Mouse (Mus musculus): ENCODE data around the gene Lrrc18.

Gene Lrrc18

GRCm38 (mm10) chr14:32991082-32991481 lies at the start of gene Lrrc18:
Gene Lrrc18, plus strand, starts transcription at chr14:32991382.
- no peak for DNase-seq

GRCm38 (mm10) chr14:32947512-32947911 lies 43.7 kb upstream of the Lrrc18 start:
- no peak for DNase-seq

DNA sequence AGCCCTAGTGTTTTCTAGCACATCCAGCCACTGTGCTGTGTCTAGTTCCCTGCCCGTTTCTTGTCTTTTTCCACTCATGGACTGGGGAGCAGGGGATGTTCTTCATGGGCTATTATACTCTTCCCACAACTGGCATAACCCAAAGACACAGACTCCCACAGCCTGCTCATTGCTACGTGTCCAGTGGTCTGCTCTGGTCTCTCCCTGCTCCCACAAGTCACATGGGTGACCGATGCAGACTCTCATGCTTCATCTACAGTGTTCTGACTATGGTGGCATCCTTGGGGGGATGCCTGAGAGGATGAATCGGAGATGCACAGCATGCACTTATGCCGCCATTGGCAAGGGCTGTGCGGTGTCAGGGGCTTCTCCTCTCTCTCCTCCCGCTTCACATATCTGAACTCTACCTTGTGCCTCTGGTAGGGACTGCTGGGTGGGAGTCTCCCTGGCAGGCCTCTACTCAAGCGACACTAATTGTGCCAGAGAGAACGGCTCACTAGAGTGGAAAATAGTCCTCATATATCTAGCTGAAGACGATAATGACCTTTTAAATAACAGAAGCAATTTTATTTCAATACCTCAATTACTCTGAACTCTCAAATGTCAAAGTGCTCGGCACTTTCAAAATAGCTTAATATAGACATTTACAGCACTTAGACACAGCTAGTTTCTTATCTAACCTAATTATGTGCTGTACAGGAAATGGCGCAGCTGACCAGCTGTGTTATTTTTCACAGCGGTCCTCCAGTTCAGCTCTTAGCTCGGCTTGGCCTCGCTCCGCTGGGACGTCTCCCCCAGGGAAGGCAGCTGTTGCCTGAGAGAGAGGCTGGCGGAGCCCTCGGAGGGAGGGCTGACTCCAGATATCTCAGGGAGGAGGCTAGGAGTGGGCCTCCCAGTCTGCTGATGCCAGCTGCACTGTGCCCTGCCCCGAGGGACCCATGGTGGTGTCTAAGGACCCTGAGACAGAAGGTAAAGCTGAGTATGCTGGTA lies 40.6 kb upstream of the Lrrc18 start:
- DNase-seq, result no peak

- no peak for DNase-seq
Observed at GRCm38 (mm10) chr14:32956486-32956885, 34.7 kb upstream of the Lrrc18 start.

DNA sequence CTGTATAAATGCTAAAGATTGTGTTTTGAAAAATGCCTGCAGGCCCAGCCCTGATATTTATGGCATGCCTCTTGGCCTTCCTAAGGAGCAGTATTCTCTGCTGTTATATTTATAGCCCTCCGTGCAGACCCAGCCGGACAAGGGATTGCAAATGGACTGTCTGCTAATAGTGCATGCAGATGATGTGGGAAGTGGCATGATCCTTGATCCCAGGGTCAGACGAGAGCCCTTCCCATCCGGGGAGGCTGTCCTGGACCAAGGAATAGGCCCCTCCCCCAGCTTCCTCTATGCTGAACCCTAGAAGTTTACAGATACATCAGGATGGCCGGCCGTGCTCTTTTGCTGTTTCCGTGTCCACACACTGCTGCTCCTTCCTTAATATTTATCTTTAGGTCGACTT lies 32.5 kb upstream of the Lrrc18 start:
- DNase-seq, result no peak

DNA sequence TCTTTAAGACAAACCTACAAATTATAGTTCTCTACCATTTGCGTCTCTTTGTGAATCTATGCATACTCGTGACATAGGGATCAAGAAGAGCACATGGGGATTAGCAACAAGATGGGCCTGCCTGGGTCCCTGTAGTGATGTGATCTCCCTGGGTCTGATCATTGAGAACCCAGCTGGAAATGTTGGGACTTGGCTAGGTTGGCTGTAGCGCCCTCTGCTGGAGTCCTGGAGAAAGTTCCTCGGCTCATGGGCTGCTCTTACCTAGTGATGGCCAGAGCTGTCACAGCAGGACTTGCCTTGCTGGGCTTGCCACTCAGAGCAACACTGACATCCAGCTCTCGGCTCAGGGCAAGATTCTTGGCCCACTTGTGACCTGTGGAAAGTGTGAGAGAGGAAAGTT lies 30.7 kb upstream of the Lrrc18 start:
- DNase-seq, result peak; percentile 25

GRCm38 (mm10) chr14:32964742-32965141 lies 26.4 kb upstream of the Lrrc18 start:
- DNase-seq, result no peak

- DNase-seq, result no peak
Observed at GRCm38 (mm10) chr14:32970700-32971099, 20.5 kb upstream of the Lrrc18 start.

DNA sequence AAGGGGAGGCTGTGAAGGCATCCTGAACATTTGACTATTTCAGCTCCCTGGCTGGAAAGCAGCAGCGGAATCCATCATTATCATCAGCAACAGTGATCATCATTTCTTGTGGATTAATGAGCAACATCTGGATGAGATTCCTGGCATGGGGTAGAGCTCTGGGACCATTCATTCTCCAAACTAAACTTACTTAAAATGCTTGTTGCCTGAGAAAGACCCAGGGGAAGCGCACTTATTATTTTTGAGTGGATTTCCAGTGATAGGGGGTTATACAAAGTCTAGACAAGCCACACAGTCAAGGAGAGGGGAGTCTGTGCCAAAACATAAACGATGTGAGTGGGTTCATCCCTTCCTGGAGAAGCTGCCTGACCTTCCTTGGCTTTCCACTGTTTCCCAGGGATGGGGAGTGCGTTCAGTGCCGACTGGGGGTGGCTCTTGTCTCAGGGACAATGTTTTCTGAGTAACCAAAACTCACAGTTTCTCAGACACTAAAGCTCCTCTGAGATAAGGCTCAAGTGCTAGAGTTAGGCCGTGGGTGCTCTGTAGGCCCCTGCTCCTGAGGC lies 6.9 kb upstream of the Lrrc18 start:
- no peak for DNase-seq

DNA sequence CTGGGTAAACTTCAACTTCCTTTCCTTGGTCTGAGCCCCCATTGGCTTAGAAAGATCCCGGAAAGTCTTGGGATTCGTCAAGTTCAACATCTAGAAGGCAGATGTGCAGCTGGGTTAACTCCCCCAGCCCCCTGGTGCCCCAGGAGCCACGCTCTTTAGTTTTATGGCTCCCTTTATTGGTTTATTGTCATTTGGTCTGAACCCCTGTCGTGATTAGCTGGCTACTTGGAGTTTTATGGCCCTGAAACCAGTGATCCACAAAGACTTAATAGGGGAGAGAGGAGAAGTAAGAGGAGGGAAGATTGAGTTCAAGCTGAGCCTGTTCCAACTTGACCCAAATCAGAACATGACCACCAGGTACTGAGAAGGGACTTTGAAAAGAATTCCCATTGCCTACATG lies 4.5 kb upstream of the Lrrc18 start:
- no peak for DNase-seq

- DNase-seq, result no peak
Observed at GRCm38 (mm10) chr14:32994954-32995636, 3.9 kb downstream of the Lrrc18 start.

GRCm38 (mm10) chr14:32999511-32999910 lies 8.3 kb downstream of the Lrrc18 start:
- DNase-seq, result no peak

DNA sequence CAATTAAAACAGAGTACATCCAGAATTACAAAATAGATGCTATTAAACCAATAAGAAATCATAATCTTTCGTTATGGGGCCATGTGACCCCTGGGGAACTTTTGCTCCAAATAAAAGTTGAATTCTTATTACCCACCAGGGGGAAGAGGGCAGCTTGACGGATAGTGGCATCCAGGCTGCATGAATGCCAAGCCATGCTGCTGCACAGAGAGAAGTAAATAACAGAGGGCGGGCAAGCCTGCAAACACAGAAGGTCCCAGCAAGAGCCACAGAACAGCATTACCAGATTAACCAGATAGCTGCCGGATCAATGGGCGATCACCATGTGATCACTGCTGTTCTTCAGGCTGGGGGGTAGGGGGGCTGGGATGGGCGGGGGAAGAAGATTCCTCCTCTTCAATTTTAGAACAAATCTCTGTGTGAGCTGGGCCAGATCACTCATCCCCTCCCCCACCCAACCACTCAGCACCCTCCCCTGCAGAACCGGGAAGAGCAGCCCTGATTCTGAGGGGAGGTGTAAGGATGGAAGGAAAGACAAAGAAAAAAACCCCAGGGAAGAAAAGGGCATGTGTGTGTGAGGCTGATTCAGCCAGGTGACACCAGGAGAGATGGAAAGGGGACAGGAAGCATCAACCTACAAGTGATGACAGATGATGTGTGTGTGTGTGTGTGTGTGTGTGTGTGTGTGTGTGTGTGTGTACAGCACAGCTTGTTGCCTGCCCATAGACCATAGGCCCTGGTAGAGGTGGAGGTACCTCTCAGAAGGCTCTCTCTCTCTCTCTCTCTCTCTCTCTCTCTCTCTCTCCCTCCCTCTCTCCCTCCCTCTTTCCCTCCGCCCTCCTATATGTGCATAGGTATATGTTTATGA lies 9.2 kb downstream of the Lrrc18 start:
- DNase-seq, result no peak

DNA sequence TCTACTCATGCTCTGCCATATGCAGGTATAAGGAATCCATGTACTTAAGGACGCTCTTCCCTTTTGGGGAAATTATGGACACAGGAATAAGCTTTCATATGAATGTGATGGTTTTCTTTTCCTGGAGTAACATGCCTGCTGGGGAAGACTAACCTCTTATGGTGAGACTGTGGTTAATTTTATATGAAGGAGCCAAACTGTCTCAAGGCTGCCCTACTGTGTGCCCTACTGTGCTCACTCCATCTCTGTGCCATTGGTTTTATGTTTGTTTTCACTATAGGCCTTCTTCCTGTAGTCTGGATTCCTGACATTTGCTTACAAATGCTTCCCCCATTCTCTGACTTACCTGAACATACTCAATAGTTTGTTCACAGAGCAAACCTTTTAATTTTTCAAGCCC lies 13.9 kb downstream of the Lrrc18 start:
- DNase-seq, result no peak

GRCm38 (mm10) chr14:33007638-33008037 lies 16.5 kb downstream of the Lrrc18 start:
- no peak for DNase-seq

DNA sequence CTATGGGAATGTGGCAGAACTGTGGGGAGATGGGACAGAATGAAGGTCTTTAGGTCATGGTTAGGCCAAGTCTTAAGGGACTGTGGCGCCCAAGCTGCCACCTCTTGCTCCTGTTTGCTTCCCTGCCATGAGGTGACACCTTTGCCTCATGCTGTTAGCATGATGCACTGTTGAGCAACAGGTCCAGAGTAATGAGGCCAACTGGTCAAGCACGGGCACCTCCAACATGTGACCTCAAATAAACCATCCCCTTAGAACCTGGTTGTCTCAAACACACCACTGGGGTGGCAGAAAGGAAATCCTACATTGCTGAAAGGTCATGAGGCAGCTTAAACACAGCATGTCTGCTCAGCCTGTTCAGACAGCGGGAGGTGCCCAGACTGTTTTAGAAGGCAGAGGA lies 27.9 kb downstream of the Lrrc18 start:
- DNase-seq, result no peak

DNA sequence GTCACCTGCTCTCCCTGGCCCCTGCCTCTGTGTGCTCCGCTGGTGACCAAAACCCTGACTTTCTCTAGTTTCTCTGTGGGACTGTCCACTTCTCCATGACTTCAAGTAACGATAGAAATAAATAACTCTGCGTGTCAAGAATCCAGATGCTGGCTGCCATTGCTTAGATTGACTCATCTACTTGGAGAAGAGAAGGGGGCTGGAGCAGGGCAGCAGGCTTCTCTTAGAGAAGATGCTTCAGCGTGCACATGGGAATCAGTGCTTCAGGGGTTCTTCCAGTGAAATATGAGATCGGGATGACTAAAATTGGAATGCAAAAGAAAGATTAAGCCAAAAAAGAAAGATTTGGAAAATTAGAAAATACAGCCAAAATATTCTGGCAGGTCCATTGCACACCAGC lies 28.4 kb downstream of the Lrrc18 start:
- no peak for DNase-seq

DNA sequence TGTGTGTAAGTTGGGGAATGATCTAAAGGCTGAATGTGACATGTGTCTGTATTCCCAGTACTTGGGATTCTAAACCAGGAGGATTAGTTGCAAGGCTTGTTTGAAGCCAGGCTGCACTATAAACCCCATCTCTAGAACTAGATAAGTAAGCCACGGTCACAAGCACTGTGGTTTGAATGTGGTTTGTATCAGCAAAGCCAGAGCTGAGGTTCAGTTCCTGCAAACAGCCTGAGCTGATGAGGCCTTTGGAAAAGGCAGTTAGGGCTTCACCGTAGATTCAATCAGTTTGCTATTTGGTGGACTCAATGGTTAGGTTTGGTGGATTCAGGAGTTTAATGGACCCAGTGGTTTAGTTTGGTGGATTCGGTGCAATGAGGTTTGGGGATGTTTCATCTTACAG lies 39.7 kb downstream of the Lrrc18 start:
- DNase-seq, result no peak

- DNase-seq, result no peak
Observed at GRCm38 (mm10) chr14:33033424-33033823, 42.2 kb downstream of the Lrrc18 start.

GRCm38 (mm10) chr14:33035386-33035785 lies 44.2 kb downstream of the Lrrc18 start:
- DNase-seq, result no peak

GRCm38 (mm10) chr14:33036811-33037210 lies 45.6 kb downstream of the Lrrc18 start:
- DNase-seq, result no peak

- no peak for DNase-seq
Observed at GRCm38 (mm10) chr14:33045217-33045616, 54.0 kb downstream of the Lrrc18 start.

- no peak for DNase-seq
Observed at GRCm38 (mm10) chr14:33053441-33053840, 62.3 kb downstream of the Lrrc18 start.
